Mouse (Mus musculus) kidney, adult 11 months (tissue): Measurements from ENCODE around the gene Tacc2.
A peak's percentile ranks its signal among the peaks of the same experiment; 100 is the strongest.
"Not testable (repeated sequence)": the region's sequence is repeated elsewhere in the genome, so short reads cannot be mapped to it uniquely, and the experiment has no call there.

Source experiments
- DNase-seq: peaks from one replicate; pipeline ENCODE4 v3.0.0; 2022

The Tacc2 gene

DNA sequence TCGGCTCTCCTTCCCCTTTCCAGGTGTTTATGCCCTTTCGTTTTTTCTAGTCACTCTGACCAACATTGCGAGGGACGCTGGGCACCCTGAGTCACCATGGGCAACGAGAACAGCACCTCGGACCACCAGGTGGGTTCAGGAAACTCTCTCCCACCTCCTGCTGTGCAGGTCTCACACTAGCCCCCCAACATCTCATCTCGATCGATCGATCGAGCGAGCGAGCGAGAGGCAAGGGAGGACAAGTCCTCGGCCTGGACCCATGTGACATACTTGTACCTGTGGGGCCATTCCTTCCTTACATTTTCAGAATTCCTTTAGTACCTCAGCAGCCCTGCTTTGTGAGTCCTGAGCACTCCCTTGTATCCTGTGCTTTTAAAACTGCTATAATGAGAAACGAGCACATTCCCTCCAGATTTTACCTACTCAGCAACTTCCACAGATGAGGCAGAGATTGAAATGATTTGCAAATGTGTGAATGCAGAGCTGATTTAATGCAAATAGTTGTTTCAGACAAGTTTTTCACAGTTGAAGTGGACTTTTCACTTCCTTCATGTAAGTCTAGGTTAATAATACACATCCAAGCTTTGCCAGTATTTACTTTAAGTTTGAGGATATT is at the start of gene Tacc2:
Gene Tacc2, plus strand, starts transcription at position 51 of the 616 bp plus-strand sequence.
- DNase-seq, result no peak

DNA sequence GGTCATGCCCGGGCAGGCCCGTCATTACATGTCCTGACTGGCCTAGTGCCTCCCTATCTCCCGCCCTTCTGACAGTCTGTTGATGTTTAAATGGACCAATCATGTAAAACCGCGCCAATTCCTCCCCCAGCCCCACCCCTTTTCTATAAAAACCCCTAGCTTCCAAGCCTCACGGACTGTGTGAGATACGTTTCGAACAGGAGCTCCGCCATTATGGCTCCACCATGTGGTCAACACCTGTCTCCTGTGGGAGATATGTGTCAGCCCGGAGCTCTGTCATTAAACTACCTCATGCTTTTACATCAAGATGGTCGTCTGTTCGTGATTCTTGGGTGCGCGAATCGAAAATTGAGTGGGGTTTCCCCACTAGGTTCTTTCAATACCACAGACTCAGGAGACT is 46.1 kb upstream of the Tacc2 start:
- not testable (repeated sequence) for DNase-seq

GRCm38 (mm10) chr7:130533316-130534260 is 43.6 kb upstream of the Tacc2 start:
- DNase-seq, result peak; percentile 81

DNA sequence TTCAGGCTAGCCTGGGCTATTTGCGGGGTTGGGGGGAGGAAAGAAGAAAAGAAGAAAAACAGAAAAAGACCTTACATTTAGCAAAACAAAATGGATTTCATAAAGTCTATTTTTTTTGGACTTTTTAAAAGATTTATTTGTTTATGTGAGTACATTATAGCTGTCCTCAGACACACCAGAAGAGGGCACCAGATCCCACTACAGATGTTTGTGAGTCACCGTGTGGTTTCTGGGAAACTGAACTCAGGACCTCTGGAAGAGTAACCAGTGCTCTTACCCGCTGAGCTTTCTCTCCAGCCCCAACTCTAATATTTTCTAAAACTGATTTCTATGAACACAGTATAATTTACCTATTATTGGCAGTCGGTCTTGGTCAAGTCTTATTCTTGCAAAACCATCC is 42.1 kb upstream of the Tacc2 start:
- DNase-seq, result no peak

GRCm38 (mm10) chr7:130537068-130537467 is 40.2 kb upstream of the Tacc2 start:
- no peak for DNase-seq

DNA sequence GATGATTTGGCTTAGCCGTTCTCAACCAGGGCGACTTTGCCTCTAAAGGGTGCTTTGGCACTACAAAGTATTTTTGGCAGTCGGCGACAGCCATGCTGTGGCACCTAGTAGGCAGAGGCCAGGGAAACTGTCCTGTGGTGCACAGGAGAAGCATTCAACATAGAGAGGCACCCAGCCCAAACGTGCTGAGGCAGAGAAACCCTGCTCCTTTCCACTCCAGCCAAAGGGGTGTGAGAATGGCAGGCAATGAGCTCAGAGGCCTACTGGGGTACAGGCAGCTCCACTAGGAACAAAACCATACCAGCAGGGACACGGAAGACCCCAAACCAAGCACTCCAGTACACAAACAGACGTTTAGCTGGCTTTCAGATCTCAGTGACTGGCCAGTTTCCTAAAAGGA is 37.1 kb upstream of the Tacc2 start:
- no peak for DNase-seq

GRCm38 (mm10) chr7:130543181-130543580 is 34.1 kb upstream of the Tacc2 start:
- no peak for DNase-seq

DNA sequence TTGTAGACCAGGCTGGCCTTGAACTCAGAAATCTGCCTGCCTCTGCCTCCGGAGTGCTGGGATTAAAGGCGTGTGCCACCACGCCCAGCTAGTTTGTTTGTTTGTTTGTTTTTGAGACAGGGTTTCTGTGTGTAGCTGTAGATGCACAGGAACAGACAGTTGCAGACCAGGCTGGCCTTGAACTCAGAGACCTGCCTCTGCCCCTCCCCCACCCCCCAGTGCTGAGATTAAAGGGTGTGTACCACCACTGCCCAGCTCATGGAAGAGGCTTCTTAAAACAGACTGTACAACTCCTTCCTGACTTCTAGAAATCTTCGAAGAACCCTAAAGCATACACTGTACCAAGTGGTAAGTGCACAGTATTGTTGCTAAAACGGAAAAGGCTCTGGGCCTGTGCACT is 31.8 kb upstream of the Tacc2 start:
- no peak for DNase-seq

GRCm38 (mm10) chr7:130545893-130546292 is 31.3 kb upstream of the Tacc2 start:
- DNase-seq, result no peak

DNA sequence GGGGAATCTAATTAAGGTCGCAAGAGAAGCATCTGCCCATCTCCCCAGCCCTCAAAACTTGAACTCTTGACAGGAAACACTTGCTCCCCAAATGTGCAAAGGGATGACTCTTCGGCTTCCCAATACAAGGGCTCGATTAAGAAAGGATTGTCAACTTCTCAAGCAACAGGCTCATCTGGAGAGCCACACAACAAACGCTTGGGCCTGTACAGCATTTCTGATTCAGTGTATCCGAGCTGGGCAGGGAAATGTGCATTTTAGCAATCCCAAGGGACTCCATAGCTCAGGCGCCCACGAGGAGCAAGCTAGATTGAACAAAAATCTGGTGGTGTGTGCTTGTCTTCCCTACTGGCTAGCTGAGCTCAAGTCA is 30.8 kb upstream of the Tacc2 start:
- no peak for DNase-seq

GRCm38 (mm10) chr7:130546791-130547484 is 30.3 kb upstream of the Tacc2 start:
- DNase-seq, result peak; percentile 90

- DNase-seq, result no peak
These were observed 29.5 kb upstream of the Tacc2 start for GRCm38 (mm10) chr7:130547635-130548175.

- DNase-seq, result no peak
These were observed 24.5 kb upstream of the Tacc2 start for GRCm38 (mm10) chr7:130552780-130553179.

GRCm38 (mm10) chr7:130553321-130553720 is 23.9 kb upstream of the Tacc2 start:
- DNase-seq, result no peak

- DNase-seq, result no peak
These were observed 21.6 kb upstream of the Tacc2 start for GRCm38 (mm10) chr7:130555597-130555996.

- no peak for DNase-seq
These were observed 18.6 kb upstream of the Tacc2 start for GRCm38 (mm10) chr7:130558592-130558991.

DNA sequence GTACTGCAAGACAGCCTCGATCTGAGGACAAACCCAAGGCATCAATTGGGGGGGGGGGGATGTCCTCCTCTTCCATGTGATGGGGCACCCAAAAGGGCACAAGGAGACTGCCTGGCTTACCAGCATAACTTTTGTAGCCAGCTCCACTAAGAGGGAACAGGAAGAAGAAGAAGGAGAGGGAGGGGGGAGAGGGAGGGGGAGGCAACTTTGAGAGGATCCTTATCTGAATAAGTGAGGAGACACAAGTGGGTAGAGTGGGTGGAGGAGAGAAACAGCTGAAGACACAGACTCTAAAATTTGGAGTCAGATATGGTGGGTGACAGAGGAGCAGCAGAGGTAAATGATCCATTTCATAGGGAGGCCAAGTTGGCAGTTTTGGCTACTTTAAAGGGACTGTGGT is 16.3 kb upstream of the Tacc2 start:
- DNase-seq, result no peak

DNA sequence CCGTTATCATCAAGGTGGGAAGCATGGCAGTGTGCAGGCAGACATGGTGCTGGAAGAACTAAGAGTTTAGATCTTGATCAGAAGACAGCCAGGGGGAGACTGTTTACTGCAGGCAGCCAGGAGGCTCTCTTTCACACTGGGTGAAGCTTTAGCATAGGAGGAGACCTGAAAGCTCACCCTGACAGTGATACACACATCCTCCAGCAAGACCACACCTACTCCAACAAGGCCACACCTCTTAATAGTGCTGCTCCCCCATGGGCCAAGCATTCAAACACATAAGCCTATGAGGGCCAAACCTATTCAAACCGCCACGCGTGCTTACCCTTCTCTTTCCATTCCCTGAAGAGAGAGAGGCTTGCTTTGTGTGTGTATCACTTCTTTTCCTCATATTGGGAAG is 14.0 kb upstream of the Tacc2 start:
- no peak for DNase-seq

DNA sequence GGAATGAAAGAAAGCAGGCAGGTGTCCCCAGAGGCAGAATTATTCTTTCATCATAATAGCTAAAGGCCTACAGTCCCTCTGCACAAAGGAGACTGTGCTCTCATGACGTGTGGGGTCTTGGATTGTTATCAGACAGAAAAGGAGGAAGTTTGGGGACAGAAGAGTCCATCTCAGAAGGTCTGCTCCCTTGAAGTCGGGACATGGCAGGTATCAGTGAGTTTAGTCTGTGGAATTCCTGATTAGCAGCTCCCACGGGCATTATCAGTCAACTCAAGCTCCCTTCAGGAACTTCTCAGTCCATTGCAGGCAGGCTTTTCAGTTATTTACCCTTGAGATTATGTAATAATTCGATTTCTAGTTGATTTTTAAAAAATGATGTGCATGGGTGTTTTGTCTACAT is 13.4 kb upstream of the Tacc2 start:
- no peak for DNase-seq

DNA sequence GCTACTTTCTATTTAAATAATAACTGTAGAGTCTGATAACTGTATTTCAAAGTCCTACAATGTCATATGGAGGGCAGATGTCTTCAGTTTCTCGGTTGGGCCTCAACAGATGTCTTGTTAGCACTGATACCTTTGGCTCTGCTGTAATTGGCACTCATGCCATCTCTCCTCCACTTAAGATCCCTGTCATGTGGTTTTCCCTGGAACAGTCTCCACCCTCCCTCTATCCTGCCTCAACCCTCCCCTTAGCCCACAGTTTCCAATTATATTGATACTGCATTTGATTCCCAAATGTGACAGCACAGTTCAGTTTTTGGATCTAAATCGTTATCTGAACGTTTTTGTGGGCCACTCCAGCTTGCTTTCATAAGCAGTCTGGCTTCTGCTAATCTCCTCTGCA is 12.6 kb upstream of the Tacc2 start:
- no peak for DNase-seq

DNA sequence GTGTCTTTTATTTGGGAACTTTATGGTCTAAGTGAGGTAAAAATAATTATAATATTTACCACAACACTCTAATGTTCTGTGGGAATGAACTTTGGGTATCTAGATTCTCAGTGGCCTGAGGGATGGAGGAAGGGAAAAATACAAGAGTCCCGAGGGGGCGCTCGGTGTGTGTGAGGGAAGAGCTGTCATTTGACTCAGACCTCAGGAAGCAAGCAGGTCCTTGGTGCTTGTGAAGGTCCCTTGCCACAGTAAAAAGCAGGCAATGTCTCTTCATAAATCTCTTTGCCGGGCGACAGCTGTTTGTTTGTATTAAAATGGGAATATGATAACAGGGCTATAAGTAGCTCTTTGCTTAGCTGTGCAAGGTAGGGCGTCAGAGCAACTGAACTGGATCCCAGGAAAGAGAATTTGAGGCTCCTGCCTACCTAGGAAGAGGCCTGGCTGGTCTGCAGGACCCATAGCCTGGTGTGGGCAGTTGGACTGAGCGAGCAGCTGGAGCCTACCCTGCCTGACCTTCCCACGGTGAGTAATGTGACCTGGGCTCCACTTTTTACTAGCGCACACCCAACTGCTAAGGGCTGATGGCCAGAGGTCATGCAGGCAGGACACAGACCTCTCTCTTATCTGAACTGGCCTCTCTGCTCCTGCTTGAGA is 8.3 kb upstream of the Tacc2 start:
- no peak for DNase-seq

DNA sequence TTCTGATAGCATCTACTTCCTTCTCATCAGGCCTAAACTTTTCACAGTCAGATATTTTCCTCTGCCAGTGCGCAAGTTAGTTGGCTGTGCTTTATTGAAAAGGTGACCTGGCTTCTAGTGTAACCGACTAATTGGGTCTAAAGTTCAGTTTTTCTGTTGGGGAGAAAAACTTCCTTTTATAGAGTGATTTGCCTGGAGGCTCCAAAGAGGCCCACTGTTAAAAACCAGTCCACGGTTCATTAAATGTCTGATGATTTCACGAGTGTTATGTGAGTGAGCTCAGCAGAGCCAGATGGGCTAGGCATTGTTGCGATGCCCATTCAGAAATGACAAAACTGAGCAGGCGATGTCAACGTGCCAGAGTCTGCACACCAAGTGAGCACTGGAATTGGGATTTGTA is 6.8 kb upstream of the Tacc2 start:
- no peak for DNase-seq

DNA sequence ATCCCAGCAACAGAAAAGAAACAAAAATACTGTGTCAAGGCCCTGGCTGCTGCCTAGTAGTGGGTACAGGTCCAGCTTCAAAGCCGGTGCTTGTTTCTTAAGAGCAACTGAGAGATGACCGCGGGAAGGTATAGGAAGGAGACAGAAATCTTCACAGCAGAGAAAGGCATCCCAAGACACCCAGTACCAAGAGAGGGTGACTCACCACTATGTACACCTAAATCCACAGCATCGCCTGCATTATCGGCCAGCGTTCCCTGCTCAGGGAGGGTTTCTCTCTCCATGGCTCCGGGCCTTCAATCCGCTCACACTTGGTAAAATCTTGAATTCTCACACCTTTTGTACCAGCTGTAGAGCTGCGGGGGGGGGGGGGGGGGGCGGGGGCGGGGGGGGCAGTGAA is 4.4 kb upstream of the Tacc2 start, which contains the start of gene Nsmce4a:
Gene Nsmce4a, minus strand, starts transcription at position 298 of the 400 bp plus-strand sequence.
- DNase-seq, result no peak
